Mouse (Mus musculus) liver, adult 2 months (tissue): ENCODE measurements at regions not wholly inside any gene's neighbourhood (a gene's known extent, or its start where the extent isn't known, plus 50 kb on each side); places are given as distances from the start of the nearest gene placed in this dataset.

ENCODE experiments used
- CTCF ChIP-seq: fragments of 200-500 bp; IDR thresholded peaks from 2 replicates; pipeline ENCODE4 v1.5.1; 2011; ENCODE audit warnings: low read depth, low read length, control low read depth
- POLR2A ChIP-seq: fragments of 200-500 bp; IDR thresholded peaks from 2 replicates; pipeline ENCODE4 v1.6.1; 2011; ENCODE audit warnings: low read length, control low read depth; ENCODE audit not compliant: insufficient read depth; ENCODE audit errors: extremely low read depth

DNA sequence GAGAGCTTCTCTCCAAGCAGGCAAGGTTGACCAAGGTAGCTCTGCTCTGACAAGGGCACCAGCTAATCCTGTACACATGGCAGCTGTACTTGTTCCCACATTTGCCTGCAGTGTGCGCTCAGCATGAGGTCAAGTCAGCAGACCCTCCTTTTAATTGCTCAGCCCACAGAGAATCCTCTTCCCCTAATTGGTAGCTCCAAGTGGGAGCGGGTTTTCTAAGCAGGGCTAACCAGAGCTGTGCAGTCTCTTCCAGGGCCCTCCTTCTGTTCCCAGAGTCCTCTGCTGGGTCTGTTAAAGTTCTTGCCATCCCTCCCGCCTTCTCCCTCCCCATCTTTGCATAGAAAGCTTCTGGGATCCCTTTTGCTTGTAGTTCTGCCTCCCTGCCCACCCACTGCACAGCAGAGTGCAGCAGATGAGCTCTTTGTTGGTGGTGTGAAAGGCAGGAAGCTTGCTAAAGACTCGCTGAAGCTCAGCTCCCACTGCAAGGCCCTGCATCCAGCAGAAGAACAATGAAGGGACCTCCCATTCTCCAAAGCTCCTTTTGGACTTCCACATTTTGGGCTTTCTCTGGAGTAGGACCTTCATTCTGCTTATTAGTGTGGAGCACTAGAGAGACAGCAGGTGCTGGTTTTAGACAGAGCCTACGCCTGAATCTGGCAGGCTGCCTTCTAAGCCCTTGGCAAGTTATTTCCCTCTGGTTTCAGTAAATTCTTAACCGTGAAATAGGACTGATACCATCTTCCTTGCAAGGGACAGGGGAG is 235.3 kb upstream of the Serp2 start:
- TF ChIP-seq POLR2A (no peak), CTCF (no peak)
